Mouse (Mus musculus): ENCODE data around the gene Fbxl2. TPM values are rescaled to one million over a fixed set of nuclear protein-coding genes. Genes with fewer than 3 reads are reported as not detected.

The Fbxl2 gene
- polyA plus RNA-seq, 1 experiment from 2014 or later = 8.5 TPM

GRCm38 (mm10) chr9:113915789-113916188 lies 130.2 kb downstream of the Fbxl2 start:
- no peak overlapping the region for H3K4me3 ChIP-seq (replicated peaks)
- no peak for ATAC-seq (ENCODE audit: insufficient number of reproducible peaks, low FRiP score, low TSS enrichment, low read depth)
- H3K9me3 ChIP-seq (replicated peaks) = no peaks in the 10 kb centered on the region
- no peaks in the 10 kb centered on the region for H3K27me3 ChIP-seq
- no peak overlapping the region for H3K4me2 ChIP-seq (replicated peaks)
- H3K27ac ChIP-seq (replicated peaks) = no peak overlapping the region
- H3K4me1 ChIP-seq = no peaks in the 10 kb centered on the region
- peaks cover 38% of the 10 kb centered on the region for H3K36me3 ChIP-seq
- no peak overlapping the region for H3K9ac ChIP-seq
- WGBS = 97% methylated on average over 5 of the region's 5 CpGs

Other genes with a start within 250 kb of the Fbxl2 start
- gene Ubp1, start 115.3 kb downstream of the Fbxl2 start, polyA plus RNA-seq (2015; fragmentation: Nextera tagmentation; extraction: Ambion mirVana) = 35.6 and 37.2 TPM in 2 replicates
- 9.7 and 17.2 TPM in 2 replicates for gene Susd5, start 10.9 kb upstream of the Fbxl2 start, polyA plus RNA-seq (2015; fragmentation: Nextera tagmentation; extraction: Ambion mirVana)